Mouse (Mus musculus): ENCODE measurements around the gene Pou5f1.

Pou5f1 gene

GRCm38 (mm10) chr17:35554321-35554720, 48.5 kb downstream of the Pou5f1 start:
- no peak for DNase-seq

- DNase-seq: no peak
These were observed 49.1 kb downstream of the Pou5f1 start for GRCm38 (mm10) chr17:35554761-35555397.

- DNase-seq: no peak
These were observed 50.5 kb downstream of the Pou5f1 start for GRCm38 (mm10) chr17:35556186-35556765.

- no peak for DNase-seq
These were observed 51.0 kb downstream of the Pou5f1 start for GRCm38 (mm10) chr17:35556812-35557211.

GRCm38 (mm10) chr17:35557351-35557750, 51.5 kb downstream of the Pou5f1 start:
- DNase-seq: no peak

GRCm38 (mm10) chr17:35558216-35558615, 52.4 kb downstream of the Pou5f1 start:
- no peak for DNase-seq

All from cerebellum, adult 9-11 months (tissue).